Mouse (Mus musculus): Measurements from ENCODE around the gene Tnpo2. TPM values are rescaled to one million over a fixed set of nuclear protein-coding genes. Genes with fewer than 3 reads are reported as not detected.
A peak's percentile ranks its signal among the peaks of the same experiment; 100 is the strongest.

Tnpo2 gene
- polyA plus RNA-seq, 1 experiment from 2014 or later = 19.0 TPM

GRCm38 (mm10) chr8:85032622-85033311, 3.9 kb upstream of the Tnpo2 start:
- Histone ChIP-seq H3K4me3 (ENCODE audit: low read depth, low read length) (no peak overlapping the region), H3K9ac (replicated peaks; ENCODE audit: low read depth, low read length) (no peak overlapping the region), H3K9me3 (ENCODE audit: control insufficient read depth, low read depth, low read length) (no peaks in the 10 kb centered on the region), H3K27me3 (ENCODE audit: control insufficient read depth, insufficient read depth, low read length) (no peaks in the 10 kb centered on the region), H3K27ac (ENCODE audit: low read length) (no peak overlapping the region), H3K4me2 (replicated peaks; ENCODE audit: low read depth, low read length) (no peak overlapping the region), H3K4me1 (ENCODE audit: control insufficient read depth, insufficient read depth, low read length) (peaks cover 24% of the 10 kb centered on the region), H3K36me3 (ENCODE audit: control insufficient read depth, insufficient read depth, low read length) (peaks cover 47% of the 10 kb centered on the region)
- no peak for ATAC-seq (ENCODE audit: insufficient number of reproducible peaks, insufficient read depth, low FRiP score, low read depth)
- 78% methylated on average over 4 of the region's 4 CpGs for WGBS

GRCm38 (mm10) chr8:85033867-85034266, 2.8 kb upstream of the Tnpo2 start:
- Histone ChIP-seq H3K27ac (ENCODE audit: low read length) (no peak overlapping the region), H3K4me1 (ENCODE audit: control insufficient read depth, insufficient read depth, low read length) (peaks cover 18% of the 10 kb centered on the region), H3K4me2 (replicated peaks; ENCODE audit: low read depth, low read length) (no peak overlapping the region), H3K4me3 (ENCODE audit: low read depth, low read length) (no peak overlapping the region), H3K9me3 (ENCODE audit: control insufficient read depth, low read depth, low read length) (no peaks in the 10 kb centered on the region), H3K9ac (replicated peaks; ENCODE audit: low read depth, low read length) (no peak overlapping the region), H3K27me3 (ENCODE audit: control insufficient read depth, insufficient read depth, low read length) (no peaks in the 10 kb centered on the region), H3K36me3 (ENCODE audit: control insufficient read depth, insufficient read depth, low read length) (peaks cover 47% of the 10 kb centered on the region)
- no peak for ATAC-seq (ENCODE audit: insufficient number of reproducible peaks, insufficient read depth, low FRiP score, low read depth)
- WGBS = 54% methylated on average over 1 of the region's 1 CpGs

GRCm38 (mm10) chr8:85034764-85035163, 2.0 kb upstream of the Tnpo2 start:
- H3K4me2 ChIP-seq (replicated peaks; ENCODE audit: low read depth, low read length) = peak overlapping the region; percentile 96
- H3K27ac ChIP-seq (ENCODE audit: low read length) = peak overlapping the region; percentile 22; the same call in 1 of the 2 replicates
- WGBS = 1% methylated on average over 13 of the region's 13 CpGs
- H3K36me3 ChIP-seq (ENCODE audit: control insufficient read depth, insufficient read depth, low read length) = peaks cover 39% of the 10 kb centered on the region
- peaks cover 17% of the 10 kb centered on the region for H3K4me1 ChIP-seq (ENCODE audit: control insufficient read depth, insufficient read depth, low read length)
- ATAC-seq (ENCODE audit: insufficient number of reproducible peaks, insufficient read depth, low FRiP score, low read depth) = no peak
- H3K9ac ChIP-seq (replicated peaks; ENCODE audit: low read depth, low read length) = peak overlapping the region; percentile 22; the same call in 1 of the 2 replicates
- peak overlapping the region; percentile 84 for H3K4me3 ChIP-seq (ENCODE audit: low read depth, low read length)
- H3K9me3 ChIP-seq (ENCODE audit: control insufficient read depth, low read depth, low read length) = no peaks in the 10 kb centered on the region
- H3K27me3 ChIP-seq (ENCODE audit: control insufficient read depth, insufficient read depth, low read length) = no peaks in the 10 kb centered on the region

GRCm38 (mm10) chr8:85035165-85035727, 1.5 kb upstream of the Tnpo2 start:
- no peak for ATAC-seq (ENCODE audit: insufficient number of reproducible peaks, insufficient read depth, low FRiP score, low read depth)
- Histone ChIP-seq H3K9ac (replicated peaks; ENCODE audit: low read depth, low read length) (peak overlapping the region; percentile 60; the same call in 1 of the 2 replicates), H3K4me2 (replicated peaks; ENCODE audit: low read depth, low read length) (peak overlapping the region; percentile 96), H3K27me3 (ENCODE audit: control insufficient read depth, insufficient read depth, low read length) (no peaks in the 10 kb centered on the region), H3K9me3 (ENCODE audit: control insufficient read depth, low read depth, low read length) (no peaks in the 10 kb centered on the region), H3K4me3 (ENCODE audit: low read depth, low read length) (peak overlapping the region; percentile 84), H3K27ac (ENCODE audit: low read length) (peak overlapping the region; percentile 99), H3K4me1 (ENCODE audit: control insufficient read depth, insufficient read depth, low read length) (peaks cover 17% of the 10 kb centered on the region), H3K36me3 (ENCODE audit: control insufficient read depth, insufficient read depth, low read length) (peaks cover 38% of the 10 kb centered on the region)
- 3% methylated on average over 12 of the region's 12 CpGs for WGBS

- Histone ChIP-seq H3K9me3 (ENCODE audit: control insufficient read depth, low read depth, low read length) (no peaks in the 10 kb centered on the region), H3K36me3 (ENCODE audit: control insufficient read depth, insufficient read depth, low read length) (peaks cover 39% of the 10 kb centered on the region), H3K27me3 (ENCODE audit: control insufficient read depth, insufficient read depth, low read length) (no peaks in the 10 kb centered on the region), H3K4me2 (replicated peaks; ENCODE audit: low read depth, low read length) (peak overlapping the region; percentile 96), H3K4me1 (ENCODE audit: control insufficient read depth, insufficient read depth, low read length) (peaks cover 17% of the 10 kb centered on the region), H3K27ac (ENCODE audit: low read length) (peak overlapping the region; percentile 99), H3K9ac (replicated peaks; ENCODE audit: low read depth, low read length) (peak overlapping the region; percentile 60), H3K4me3 (ENCODE audit: low read depth, low read length) (peak overlapping the region; percentile 84)
- peak; percentile 19; the same call in 1 of the 2 replicates for ATAC-seq (ENCODE audit: insufficient number of reproducible peaks, insufficient read depth, low FRiP score, low read depth)
- WGBS = 1% methylated on average over 15 of the region's 15 CpGs
Observed at GRCm38 (mm10) chr8:85035728-85036310, 896 bp upstream of the Tnpo2 start.

- H3K4me1 ChIP-seq (ENCODE audit: control insufficient read depth, insufficient read depth, low read length) = peaks cover 17% of the 10 kb centered on the region
- ATAC-seq (ENCODE audit: insufficient number of reproducible peaks, insufficient read depth, low FRiP score, low read depth) = peak; percentile 21; the same call in 1 of the 2 replicates
- no peaks in the 10 kb centered on the region for H3K27me3 ChIP-seq (ENCODE audit: control insufficient read depth, insufficient read depth, low read length)
- H3K9ac ChIP-seq (replicated peaks; ENCODE audit: low read depth, low read length) = peak overlapping the region; percentile 60
- peaks cover 40% of the 10 kb centered on the region for H3K36me3 ChIP-seq (ENCODE audit: control insufficient read depth, insufficient read depth, low read length)
- under 1% methylated on average over 9 of the region's 9 CpGs for WGBS
- peak overlapping the region; percentile 99 for H3K27ac ChIP-seq (ENCODE audit: low read length)
- peak overlapping the region; percentile 96 for H3K4me2 ChIP-seq (replicated peaks; ENCODE audit: low read depth, low read length)
- peak overlapping the region; percentile 84 for H3K4me3 ChIP-seq (ENCODE audit: low read depth, low read length)
- H3K9me3 ChIP-seq (ENCODE audit: control insufficient read depth, low read depth, low read length) = no peaks in the 10 kb centered on the region
Observed at GRCm38 (mm10) chr8:85036381-85036717, 366 bp upstream of the Tnpo2 start.

- peak; percentile 56 for ATAC-seq (ENCODE audit: insufficient number of reproducible peaks, insufficient read depth, low FRiP score, low read depth)
- H3K9me3 ChIP-seq (ENCODE audit: control insufficient read depth, low read depth, low read length) = no peaks in the 10 kb centered on the region
- H3K4me3 ChIP-seq (ENCODE audit: low read depth, low read length) = peak overlapping the region; percentile 84
- peak overlapping the region; percentile 86 for H3K4me2 ChIP-seq (replicated peaks; ENCODE audit: low read depth, low read length)
- peaks cover 17% of the 10 kb centered on the region for H3K4me1 ChIP-seq (ENCODE audit: control insufficient read depth, insufficient read depth, low read length)
- no peaks in the 10 kb centered on the region for H3K27me3 ChIP-seq (ENCODE audit: control insufficient read depth, insufficient read depth, low read length)
- WGBS = under 1% methylated on average over 14 of the region's 14 CpGs
- H3K9ac ChIP-seq (replicated peaks; ENCODE audit: low read depth, low read length) = peak overlapping the region; percentile 87
- H3K36me3 ChIP-seq (ENCODE audit: control insufficient read depth, insufficient read depth, low read length) = peaks cover 31% of the 10 kb centered on the region
- H3K27ac ChIP-seq (ENCODE audit: low read length) = peak overlapping the region; percentile 99
Observed at GRCm38 (mm10) chr8:85037366-85037680, 608 bp downstream of the Tnpo2 start.

GRCm38 (mm10) chr8:85037681-85038531, 1.2 kb downstream of the Tnpo2 start:
- H3K9ac ChIP-seq (replicated peaks; ENCODE audit: low read depth, low read length) = peak overlapping the region; percentile 87
- ATAC-seq (ENCODE audit: insufficient number of reproducible peaks, insufficient read depth, low FRiP score, low read depth) = no peak; the same call in 1 of the 2 replicates
- WGBS = under 1% methylated on average over 54 of the region's 57 CpGs
- H3K36me3 ChIP-seq (ENCODE audit: control insufficient read depth, insufficient read depth, low read length) = peaks cover 27% of the 10 kb centered on the region
- peak overlapping the region; percentile 84 for H3K4me3 ChIP-seq (ENCODE audit: low read depth, low read length)
- no peaks in the 10 kb centered on the region for H3K27me3 ChIP-seq (ENCODE audit: control insufficient read depth, insufficient read depth, low read length)
- H3K27ac ChIP-seq (ENCODE audit: low read length) = peak overlapping the region; percentile 99
- H3K4me2 ChIP-seq (replicated peaks; ENCODE audit: low read depth, low read length) = peak overlapping the region; percentile 86
- H3K4me1 ChIP-seq (ENCODE audit: control insufficient read depth, insufficient read depth, low read length) = peaks cover 17% of the 10 kb centered on the region
- H3K9me3 ChIP-seq (ENCODE audit: control insufficient read depth, low read depth, low read length) = no peaks in the 10 kb centered on the region
